Mouse (Mus musculus) adipocyte (in vitro differentiated cells): Measurements from ENCODE around the gene Lypd9.
"Not testable (repeated sequence)": the region's sequence is repeated elsewhere in the genome, so short reads cannot be mapped to it uniquely, and the experiment has no call there.

Source experiments
- DNase-seq: peaks from one replicate; pipeline ENCODE4 v3.0.0-alpha.2; 2016; ENCODE audit warnings: low spot score

Lypd9 gene

DNA sequence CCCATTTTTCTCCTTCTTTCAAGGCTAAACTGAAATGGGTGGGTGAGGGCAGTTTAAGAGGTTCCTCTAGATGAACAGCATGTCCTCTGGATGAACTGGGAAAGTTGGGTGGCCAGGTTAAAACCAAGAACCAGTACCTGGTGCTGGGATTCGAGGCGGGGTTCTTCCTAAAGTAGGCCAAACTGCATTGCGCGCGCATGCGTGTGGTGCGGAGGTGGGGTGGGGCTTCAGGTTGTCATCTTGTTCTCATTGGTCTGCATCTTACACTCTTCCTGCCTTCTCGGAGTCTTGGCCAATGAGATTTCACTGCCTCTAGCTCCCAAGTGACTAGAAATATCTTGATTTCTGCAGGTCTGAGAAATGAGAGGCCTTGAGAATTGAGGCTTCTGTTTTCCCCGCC, at the start of gene Lypd9:
Lypd9 (minus strand) TSS at position 165 of the 400 bp plus-strand sequence.
- DNase-seq, result no peak

DNA sequence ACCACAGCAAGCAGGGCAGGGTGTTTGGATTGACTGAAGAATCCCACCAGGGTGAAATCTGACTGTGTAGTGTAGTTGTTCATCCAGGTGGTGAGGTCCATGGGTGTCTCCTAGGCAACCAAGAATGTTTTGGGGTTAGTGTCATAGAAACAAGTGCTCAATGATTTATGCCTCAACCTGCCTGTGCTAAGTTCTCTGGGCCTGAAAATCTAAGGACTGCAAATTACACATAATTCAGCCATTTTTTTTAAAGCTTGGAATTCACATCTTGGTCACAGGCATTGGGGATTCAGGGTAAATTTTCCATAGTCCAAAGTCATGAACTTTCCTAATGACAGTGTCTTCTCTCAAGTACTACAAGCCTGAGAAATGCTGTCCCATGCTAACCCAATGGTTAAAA, 49.7 kb upstream of the Lypd9 start, which contains the start of gene Olfr331:
Olfr331 (minus strand) TSS at position 101 of the 400 bp plus-strand sequence.
- not testable (repeated sequence) for DNase-seq

DNA sequence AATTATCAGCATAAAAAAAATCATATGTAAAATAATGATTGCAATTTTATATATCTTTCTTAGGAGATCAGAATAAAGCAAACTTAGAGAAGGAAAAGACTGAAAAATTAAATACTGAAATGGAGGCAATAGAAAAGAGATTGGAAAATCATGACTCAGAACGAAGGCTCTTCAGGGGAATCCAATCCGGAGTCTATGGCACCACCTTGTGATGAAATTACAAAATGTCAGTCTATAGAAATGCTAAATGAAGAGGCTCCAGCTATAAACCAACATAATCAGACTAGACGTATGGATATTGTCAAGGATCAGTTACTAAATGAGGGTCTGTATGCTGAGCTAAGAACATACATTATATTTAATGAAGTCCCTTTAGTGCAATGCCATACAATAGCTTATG, 46.6 kb upstream of the Lypd9 start:
- peak; percentile 18 for DNase-seq

DNA sequence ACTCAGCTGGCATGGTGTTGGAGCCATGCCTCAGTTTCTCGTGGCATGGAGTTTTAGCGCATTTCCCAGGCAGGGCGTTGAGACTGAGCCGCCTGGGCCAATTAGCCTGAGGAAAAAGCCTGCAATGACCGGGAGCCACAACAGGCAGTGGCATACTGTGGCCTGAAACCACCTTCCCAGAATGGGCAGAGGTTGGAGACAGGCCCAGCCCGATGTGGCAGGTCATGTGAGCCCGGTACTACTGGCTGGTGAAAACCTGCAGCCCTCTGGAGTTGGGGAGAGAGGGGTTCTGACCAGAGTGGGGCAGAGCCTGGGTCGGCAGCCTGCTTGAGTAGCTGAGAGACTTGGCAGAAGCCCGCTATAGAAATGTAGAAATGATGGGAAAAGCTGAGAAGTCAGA, 46.0 kb upstream of the Lypd9 start:
- no peak for DNase-seq

DNA sequence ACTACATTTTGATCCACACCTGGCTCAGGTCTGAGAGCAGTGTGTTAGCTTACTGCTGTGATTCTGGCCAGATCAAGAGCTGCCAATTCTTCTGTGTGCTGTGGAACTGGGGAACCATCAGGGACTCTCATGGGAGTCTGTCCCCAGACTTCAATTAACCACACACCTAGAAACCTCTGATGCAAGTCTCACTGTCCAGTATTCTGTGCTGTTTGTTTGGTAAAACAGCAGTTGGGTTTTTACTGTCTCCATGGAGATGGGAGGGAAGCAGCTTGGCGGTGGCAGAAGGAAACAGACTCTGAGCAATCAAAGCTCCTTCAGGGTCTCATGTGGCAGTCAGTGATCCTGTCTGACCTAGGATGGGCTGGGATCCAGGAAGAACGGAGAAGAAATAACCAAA, 39.7 kb upstream of the Lypd9 start, which contains the start of gene Olfr332:
Olfr332 (minus strand) TSS at position 101 of the 400 bp plus-strand sequence.
- no peak for DNase-seq

DNA sequence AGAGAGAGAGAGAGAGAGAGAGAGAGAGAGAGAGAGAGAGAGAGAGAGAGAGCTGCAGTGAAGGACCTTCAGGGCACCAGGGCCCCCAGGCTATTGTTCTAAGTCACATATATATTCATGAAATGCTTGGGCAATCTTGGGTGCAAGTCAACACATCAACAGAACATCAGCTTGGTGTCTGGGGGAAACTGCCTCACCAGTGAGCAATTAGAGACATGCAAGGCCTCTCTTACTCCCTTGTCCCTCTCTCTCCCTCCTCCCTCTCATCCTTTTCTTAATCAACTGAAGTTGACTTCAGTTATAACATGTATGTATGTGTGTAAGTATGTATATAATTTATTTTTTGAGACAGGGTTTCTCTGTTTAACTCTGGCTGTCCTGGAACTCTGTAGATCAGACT, 9.4 kb upstream of the Lypd9 start, which contains the start of gene Olfr30:
Olfr30 (minus strand) TSS at position 101 of the 400 bp plus-strand sequence.
- no peak for DNase-seq

DNA sequence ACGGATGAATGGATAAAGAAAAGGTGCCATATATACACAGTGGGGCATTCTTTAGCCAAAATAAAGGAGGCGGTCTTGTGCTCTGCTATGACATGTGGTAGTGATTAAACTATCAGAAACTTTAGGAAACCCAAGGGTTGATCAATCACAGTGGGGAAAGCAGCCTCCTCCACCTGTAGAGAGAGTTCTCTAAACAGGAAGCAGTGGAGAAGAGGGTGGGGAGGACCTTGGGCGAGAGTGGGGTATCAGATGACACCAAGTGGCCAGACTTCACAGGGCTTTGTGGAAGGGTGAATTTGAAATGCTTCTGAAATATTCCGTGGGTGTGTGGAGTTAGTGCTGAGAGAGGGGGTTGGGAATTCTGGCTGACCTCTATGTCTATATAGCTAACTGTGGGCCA, 869 bp upstream of the Lypd9 start:
- no peak for DNase-seq

DNA sequence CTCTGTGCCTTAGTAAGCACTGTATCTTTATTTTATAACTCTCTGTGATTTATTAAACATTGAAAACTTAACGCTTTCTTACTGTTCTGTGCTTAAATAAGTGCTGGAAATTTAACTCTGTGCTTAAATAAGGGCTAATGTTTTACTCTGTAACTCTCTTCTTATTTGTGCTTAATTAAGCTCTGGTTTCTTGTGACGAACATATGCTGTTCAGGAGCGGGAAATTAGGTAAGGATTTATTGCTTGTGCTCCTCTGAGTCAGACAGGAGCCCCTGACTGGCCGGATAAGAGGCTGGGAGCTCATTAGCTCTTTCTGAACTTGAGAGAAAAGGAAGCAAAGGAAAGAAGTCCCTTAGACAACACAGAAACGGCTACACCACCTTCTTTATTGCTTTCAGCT, 14.9 kb downstream of the Lypd9 start:
- DNase-seq, result no peak

DNA sequence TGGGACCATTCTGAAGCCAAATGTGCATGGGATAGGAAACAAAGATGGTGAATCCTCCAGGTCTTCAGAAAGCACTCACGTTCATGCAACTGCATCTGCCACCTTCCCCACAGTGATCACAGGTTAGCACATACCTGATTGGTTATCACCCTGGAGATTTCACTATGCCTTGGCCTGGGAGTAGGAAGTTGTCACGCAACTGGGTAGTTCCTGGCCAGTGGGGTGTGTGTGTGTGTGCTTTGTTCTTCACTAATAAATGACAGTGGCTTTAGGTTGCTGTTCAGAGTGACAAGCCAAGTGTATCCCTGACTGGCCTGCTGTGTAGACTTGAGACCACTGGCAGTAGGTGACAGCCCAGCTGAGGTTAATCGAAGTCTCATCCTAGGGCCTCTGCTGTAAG, 20.5 kb downstream of the Lypd9 start, which contains the start of gene Gm12253:
Gm12253 (plus strand) TSS at position 301 of the 400 bp plus-strand sequence.
- DNase-seq, result no peak

DNA sequence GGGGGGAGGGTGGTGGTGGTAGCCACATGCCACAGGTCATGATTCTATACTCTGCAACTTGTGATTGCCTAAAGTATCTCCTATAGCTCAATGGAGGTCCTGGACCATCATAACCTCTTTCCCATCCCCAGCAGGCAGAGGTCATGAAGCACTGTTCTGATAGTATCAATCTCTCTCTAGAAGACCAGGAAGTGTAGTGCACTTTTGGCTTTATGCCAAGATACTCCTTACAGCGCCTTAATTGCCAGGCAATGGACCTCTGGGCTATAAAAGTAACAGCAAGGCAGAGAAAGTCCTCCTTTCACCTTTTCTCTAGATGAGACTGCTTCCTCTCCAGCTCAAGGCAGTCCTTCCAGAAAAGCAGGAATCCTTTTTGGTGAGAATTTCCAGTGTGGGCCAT, 31.9 kb downstream of the Lypd9 start, which contains the start of gene 1810065E05Rik:
1810065E05Rik (plus strand) TSS at position 297 of the 400 bp plus-strand sequence.
- no peak for DNase-seq

DNA sequence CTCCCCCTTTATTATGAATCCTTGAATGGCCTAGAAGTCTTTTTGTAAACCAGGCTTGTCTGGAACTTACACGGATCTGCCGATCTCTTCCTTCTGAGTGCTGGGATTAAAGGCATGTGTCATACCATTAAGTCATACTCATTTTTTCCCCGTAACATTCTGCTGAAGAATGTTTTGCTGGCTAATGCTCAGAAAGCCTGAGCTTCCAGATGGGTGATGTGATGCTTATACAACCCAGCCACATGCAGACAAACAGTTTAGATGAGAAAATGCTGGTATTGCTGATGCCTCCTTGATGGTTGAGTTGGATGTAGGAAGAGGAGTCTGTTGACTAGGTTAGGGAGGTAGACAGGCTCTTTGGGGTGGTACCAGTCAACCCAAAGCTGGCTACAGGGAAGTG, 34.4 kb downstream of the Lypd9 start:
- DNase-seq, result no peak

DNA sequence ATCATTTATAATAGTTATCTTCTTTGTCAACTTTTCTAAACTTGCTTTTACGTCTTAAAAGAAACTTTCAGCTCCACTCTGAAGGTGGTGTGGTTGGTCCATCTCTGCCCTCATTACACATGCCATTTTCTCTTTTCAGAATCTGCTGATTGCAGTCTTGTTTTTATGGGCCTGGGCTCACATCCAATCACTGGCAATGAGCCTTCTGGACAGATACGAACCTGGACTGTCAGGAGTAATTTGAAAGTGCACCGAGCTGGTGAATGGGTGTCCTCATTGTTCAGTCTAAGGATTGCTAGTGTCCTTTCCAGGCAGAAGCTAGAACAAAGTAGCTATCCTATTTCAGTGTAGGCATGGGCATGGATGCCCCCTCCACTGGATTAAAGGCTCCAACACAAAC, 44.7 kb downstream of the Lypd9 start:
- peak; percentile 14 for DNase-seq

DNA sequence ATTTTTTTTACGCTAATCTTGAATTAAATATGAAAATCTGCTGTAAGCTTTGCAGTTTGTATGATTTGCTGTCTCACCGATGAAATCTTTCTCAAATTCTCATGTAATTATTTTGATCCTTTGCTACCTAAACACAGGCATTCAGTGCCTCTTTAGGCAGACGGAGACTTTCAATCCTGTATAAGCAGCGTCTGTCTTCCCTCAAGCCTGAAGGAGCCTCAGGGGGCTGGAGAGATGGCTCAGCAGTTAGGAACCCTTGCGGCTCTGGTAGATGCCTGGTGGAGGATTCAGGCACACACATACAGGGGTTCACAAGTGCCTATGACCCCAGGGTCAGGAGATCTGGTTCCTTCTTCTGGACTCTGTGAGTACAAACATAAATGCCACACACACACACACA, 52.1 kb downstream of the Lypd9 start:
- DNase-seq, result no peak

DNA sequence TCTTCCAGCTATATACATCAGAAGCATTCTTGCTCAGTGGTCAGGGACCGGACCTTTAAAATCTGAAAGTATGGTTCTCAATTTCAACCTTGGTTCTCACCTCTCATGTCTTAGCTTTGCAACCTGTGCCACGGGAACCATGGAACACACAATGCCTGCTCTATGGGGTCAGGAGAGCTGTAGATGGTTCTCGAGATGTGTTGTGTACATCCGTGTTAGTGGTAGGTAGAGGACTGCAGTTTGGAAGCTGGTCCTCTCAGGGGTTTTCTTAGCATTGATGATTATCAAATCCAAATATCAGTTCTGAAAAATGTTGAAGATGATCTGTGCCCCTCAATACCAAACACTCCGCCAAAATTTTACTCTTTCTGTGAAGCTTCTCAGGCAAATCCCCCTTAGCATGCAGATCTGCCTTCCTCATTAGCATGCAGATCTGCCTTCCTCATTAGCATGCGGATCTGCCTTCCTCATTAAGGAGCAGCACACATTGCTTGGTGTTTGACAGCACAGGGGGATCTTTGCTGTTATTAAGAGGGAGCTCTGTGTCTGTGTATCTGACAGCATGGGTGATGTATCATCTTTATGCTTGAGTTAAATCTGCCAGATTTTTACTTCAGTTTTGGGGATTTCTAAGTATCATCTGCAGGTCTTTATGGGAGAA, 52.6 kb downstream of the Lypd9 start:
- no peak for DNase-seq
